Mouse (Mus musculus): ENCODE results near the gene Hsd17b12. TPM values are rescaled to one million over a fixed set of nuclear protein-coding genes. Genes with fewer than 3 reads are reported as not detected.

Gene Hsd17b12
- polyA plus RNA-seq, 1 experiment = 26.7 TPM

- no peaks in the 10 kb centered on the region for H3K9me3 ChIP-seq
- H3K4me3 ChIP-seq (replicated peaks) = no peak overlapping the region
- H3K27me3 ChIP-seq (replicated peaks) = no peaks in the 10 kb centered on the region
- peaks cover 84% of the 10 kb centered on the region for H3K36me3 ChIP-seq (replicated peaks; ENCODE audit: low read length)
- TF ChIP-seq GATA1 (IDR thresholded peaks at IDR 0.05; ENCODE audit: borderline replicate concordance, low read length) = no peak
- TF ChIP-seq FLI1 (IDR thresholded peaks at IDR 0.05; ENCODE audit: low read length) = no peak
- peaks cover under 1% of the 10 kb centered on the region; the same call in 1 of the 2 replicates for H3K4me1 ChIP-seq
These were observed 122.1 kb downstream of the Hsd17b12 start for GRCm38 (mm10) chr2:94035428-94036331.

- TF ChIP-seq FLI1 (IDR thresholded peaks at IDR 0.05; ENCODE audit: low read length) (no peak), GATA1 (IDR thresholded peaks at IDR 0.05; ENCODE audit: borderline replicate concordance, low read length) (no peak)
- Histone ChIP-seq H3K4me3 (replicated peaks) (no peak overlapping the region), H3K27me3 (replicated peaks) (no peaks in the 10 kb centered on the region), H3K36me3 (replicated peaks; ENCODE audit: low read length) (peaks cover 52% of the 10 kb centered on the region), H3K9me3 (no peaks in the 10 kb centered on the region), H3K4me1 (no peaks in the 10 kb centered on the region)
These were observed 127.2 kb downstream of the Hsd17b12 start for GRCm38 (mm10) chr2:94030602-94031001.

GRCm38 (mm10) chr2:94024637-94025036 lies 133.1 kb downstream of the Hsd17b12 start:
- Histone ChIP-seq H3K36me3 (replicated peaks; ENCODE audit: low read length) (no peaks in the 10 kb centered on the region), H3K4me1 (peaks cover 27% of the 10 kb centered on the region), H3K4me3 (replicated peaks) (no peak overlapping the region), H3K27me3 (replicated peaks) (peaks cover 5% of the 10 kb centered on the region), H3K9me3 (no peaks in the 10 kb centered on the region)
- TF ChIP-seq GATA1 (IDR thresholded peaks at IDR 0.05; ENCODE audit: borderline replicate concordance, low read length) (no peak), FLI1 (IDR thresholded peaks at IDR 0.05; ENCODE audit: low read length) (no peak)

- peak; percentile 89; the same call in 1 of the 2 replicates for TF ChIP-seq FLI1 (IDR thresholded peaks at IDR 0.05; ENCODE audit: low read length)
- TF ChIP-seq GATA1 (IDR thresholded peaks at IDR 0.05; ENCODE audit: borderline replicate concordance, low read length) = no peak
- Histone ChIP-seq H3K9me3 (peaks cover 11% of the 10 kb centered on the region), H3K36me3 (replicated peaks; ENCODE audit: low read length) (peaks cover 33% of the 10 kb centered on the region), H3K4me1 (peaks cover 24% of the 10 kb centered on the region), H3K4me3 (replicated peaks) (peak within 1 kb of the TSS; percentile 97), H3K27me3 (replicated peaks) (peaks cover 2% of the 10 kb centered on the region)
These were observed 147.2 kb downstream of the Hsd17b12 start, which contains the start of gene Alkbh3 for GRCm38 (mm10) chr2:94010335-94011291. Alkbh3 (minus strand) TSS chr2:94010807.

- Histone ChIP-seq H3K36me3 (replicated peaks; ENCODE audit: low read length) (peaks cover 96% of the 10 kb centered on the region), H3K9me3 (no peaks in the 10 kb centered on the region), H3K27me3 (replicated peaks) (no peaks in the 10 kb centered on the region), H3K4me1 (peaks cover 14% of the 10 kb centered on the region), H3K4me3 (replicated peaks) (no peak overlapping the region)
- no peak for TF ChIP-seq GATA1 (IDR thresholded peaks at IDR 0.05; ENCODE audit: borderline replicate concordance, low read length)
- TF ChIP-seq FLI1 (IDR thresholded peaks at IDR 0.05; ENCODE audit: low read length) = no peak
These were observed 155.4 kb downstream of the Hsd17b12 start for GRCm38 (mm10) chr2:94002331-94002730.

GRCm38 (mm10) chr2:94001918-94002317 lies 155.8 kb downstream of the Hsd17b12 start:
- Histone ChIP-seq H3K36me3 (replicated peaks; ENCODE audit: low read length) (peaks cover 96% of the 10 kb centered on the region), H3K27me3 (replicated peaks) (no peaks in the 10 kb centered on the region)
- TF ChIP-seq GATA1 (IDR thresholded peaks at IDR 0.05; ENCODE audit: borderline replicate concordance, low read length) (no peak), FLI1 (IDR thresholded peaks at IDR 0.05; ENCODE audit: low read length) (no peak)

GRCm38 (mm10) chr2:94001411-94001810 lies 156.4 kb downstream of the Hsd17b12 start:
- Histone ChIP-seq H3K27me3 (replicated peaks) (no peaks in the 10 kb centered on the region), H3K4me1 (peaks cover 14% of the 10 kb centered on the region), H3K36me3 (replicated peaks; ENCODE audit: low read length) (peaks cover 96% of the 10 kb centered on the region), H3K9me3 (no peaks in the 10 kb centered on the region), H3K4me3 (replicated peaks) (no peak overlapping the region)
- TF ChIP-seq FLI1 (IDR thresholded peaks at IDR 0.05; ENCODE audit: low read length) (no peak), GATA1 (IDR thresholded peaks at IDR 0.05; ENCODE audit: borderline replicate concordance, low read length) (no peak)

More at GRCm38 (mm10) chr2:94001918-94002317, 155.8 kb downstream of the Hsd17b12 start:
- Histone ChIP-seq H3K9me3 (no peaks in the 10 kb centered on the region), H3K4me3 (replicated peaks) (no peak overlapping the region), H3K4me1 (peaks cover 14% of the 10 kb centered on the region)

- Histone ChIP-seq H3K4me1 (peaks cover 6% of the 10 kb centered on the region), H3K36me3 (replicated peaks; ENCODE audit: low read length) (peaks cover 98% of the 10 kb centered on the region), H3K4me3 (replicated peaks) (no peak within 1 kb of the TSS), H3K9me3 (no peaks in the 10 kb centered on the region), H3K27me3 (replicated peaks) (no peaks in the 10 kb centered on the region)
- no peak for TF ChIP-seq FLI1 (IDR thresholded peaks at IDR 0.05; ENCODE audit: low read length)
- TF ChIP-seq GATA1 (IDR thresholded peaks at IDR 0.05; ENCODE audit: borderline replicate concordance, low read length) = no peak
These were observed 161.5 kb downstream of the Hsd17b12 start, which contains the start of gene Gm27027 for GRCm38 (mm10) chr2:93996254-93996653. Gm27027 (minus strand) TSS chr2:93996354.

- H3K4me3 ChIP-seq (replicated peaks) = no peak overlapping the region
- TF ChIP-seq FLI1 (IDR thresholded peaks at IDR 0.05; ENCODE audit: low read length) = no peak
- TF ChIP-seq GATA1 (IDR thresholded peaks at IDR 0.05; ENCODE audit: borderline replicate concordance, low read length) = no peak
- H3K4me1 ChIP-seq = peaks cover 26% of the 10 kb centered on the region
- H3K36me3 ChIP-seq (replicated peaks; ENCODE audit: low read length) = peaks cover 100% of the 10 kb centered on the region
- H3K9me3 ChIP-seq = no peaks in the 10 kb centered on the region
- H3K27me3 ChIP-seq (replicated peaks) = peaks cover 5% of the 10 kb centered on the region
These were observed 165.0 kb downstream of the Hsd17b12 start for GRCm38 (mm10) chr2:93992810-93993209.
